Mouse (Mus musculus): ENCODE data around the gene Ooep.
"Not testable (repeated sequence)": the region's sequence is repeated elsewhere in the genome, so short reads cannot be mapped to it uniquely, and the experiment has no call there.

DNA sequence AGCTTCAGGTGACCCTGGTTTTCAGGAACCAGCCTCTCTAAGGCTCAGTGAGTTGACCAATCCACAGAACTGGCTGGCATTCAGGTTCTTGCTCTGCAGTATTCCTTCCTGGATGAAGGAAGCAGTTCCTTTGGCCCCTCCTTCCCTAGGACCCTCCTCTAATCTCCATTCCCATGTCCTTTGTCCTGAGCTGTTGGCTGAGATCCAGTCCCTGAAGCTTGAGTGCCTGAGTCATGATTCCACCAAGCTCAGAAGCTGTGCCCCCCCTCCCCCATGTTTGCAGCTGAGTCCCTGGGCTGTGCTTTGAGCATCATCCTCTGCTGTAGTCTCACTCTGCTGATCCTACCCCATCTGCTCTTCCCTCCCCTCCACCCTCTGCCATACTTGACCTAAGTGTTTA lies 41.5 kb downstream of the Ooep start:
- not testable (repeated sequence) for TF ChIP-seq CTCF (IDR thresholded peaks at IDR 0.05; ENCODE audit: control insufficient read depth, insufficient read depth, low read length); POLR2A (IDR thresholded peaks at IDR 0.05; ENCODE audit: borderline replicate concordance, control insufficient read depth, low read depth, low read length)

All from bone marrow, adult 2 months (tissue).